Mouse (Mus musculus): ENCODE data around the gene Nme2. TPM values are rescaled to one million over a fixed set of nuclear protein-coding genes. Genes with fewer than 3 reads are reported as not detected.

The Nme2 gene
- polyA plus RNA-seq (2015; fragmentation: Nextera tagmentation; extraction: Ambion mirVana) = 63.8 and 79.7 TPM in 2 replicates

DNA sequence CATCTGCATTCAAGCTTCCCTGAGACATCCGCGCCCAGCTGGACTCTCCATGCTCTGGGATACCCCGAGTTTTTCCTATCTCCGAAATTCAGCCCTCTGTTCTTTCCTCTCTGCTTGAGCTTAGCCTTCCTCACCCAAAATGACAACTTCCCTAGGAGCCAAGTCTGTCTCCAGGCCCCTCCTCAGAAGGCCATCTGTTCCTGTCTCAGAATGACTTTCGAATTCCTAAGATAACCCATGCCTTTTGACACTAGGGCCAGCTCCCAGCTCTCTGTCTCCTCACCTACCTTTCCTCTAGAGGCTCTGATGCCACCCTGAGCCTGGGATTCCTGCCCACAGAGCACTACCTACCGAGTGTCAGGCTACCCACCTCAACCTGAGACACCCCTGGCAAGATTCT lies at the start of gene Nme2:
Nme2 (minus strand) TSS at position 101 of the 400 bp plus-strand sequence.
- no peaks in the 10 kb centered on the region for H3K9me3 ChIP-seq
- H3K9ac ChIP-seq (replicated peaks) = peak within 1 kb of the TSS; percentile 76
- H3K4me2 ChIP-seq (replicated peaks) = peak within 1 kb of the TSS; percentile 89
- H3K27me3 ChIP-seq = no peaks in the 10 kb centered on the region
- peaks cover 39% of the 10 kb centered on the region for H3K4me1 ChIP-seq (replicated peaks)
- WGBS = 7% methylated on average over 6 of the region's 6 CpGs
- ATAC-seq = no peak; the same call in 1 of the 2 replicates
- peak within 1 kb of the TSS; percentile 85 for H3K27ac ChIP-seq
- peaks cover 49% of the 10 kb centered on the region for H3K36me3 ChIP-seq
- H3K4me3 ChIP-seq (replicated peaks) = peak within 1 kb of the TSS; percentile 67

DNA sequence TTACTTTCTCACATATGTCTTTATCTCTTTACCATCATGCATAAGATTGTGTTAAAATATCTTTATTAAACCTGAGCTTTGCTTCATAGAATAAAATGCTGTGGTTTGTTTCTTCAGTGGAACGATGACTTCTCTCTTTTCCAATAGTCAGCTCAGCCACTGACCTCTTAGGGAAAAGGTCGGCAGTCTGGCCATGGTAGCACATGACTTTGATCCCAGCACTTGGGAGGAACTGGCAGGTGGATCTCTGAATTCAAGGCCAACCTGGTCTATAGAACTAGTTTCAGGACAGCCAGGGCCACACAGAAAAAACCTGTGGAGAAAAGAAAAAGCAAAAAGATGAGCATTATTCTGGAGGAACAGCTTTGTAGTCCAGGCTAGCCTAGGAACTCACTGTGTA lies 47.3 kb upstream of the Nme2 start:
- WGBS = 93% methylated on average over 2 of the region's 2 CpGs

DNA sequence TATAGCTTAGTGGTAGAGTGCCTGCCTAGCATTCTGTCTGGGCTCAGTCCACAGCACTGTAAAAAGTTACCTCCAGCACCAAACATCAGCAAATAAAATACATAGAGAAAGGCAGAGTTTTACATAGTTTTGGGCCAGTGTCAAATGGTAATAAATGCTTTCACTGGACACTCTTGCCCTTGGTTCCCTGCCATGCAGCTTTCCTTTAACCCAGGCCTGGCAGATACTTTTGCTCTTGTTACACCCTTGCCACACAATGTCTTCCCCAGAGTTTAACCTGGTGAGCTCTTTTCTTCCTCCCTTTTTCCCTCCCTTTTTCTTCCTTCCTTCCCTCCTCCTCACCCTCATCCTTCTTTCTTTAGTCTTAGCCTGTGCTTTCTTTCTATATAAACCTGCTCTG lies 43.2 kb upstream of the Nme2 start:
- H3K27me3 ChIP-seq = no peaks in the 10 kb centered on the region
- no peak for ATAC-seq
- H3K4me2 ChIP-seq (replicated peaks) = no peak overlapping the region
- H3K9me3 ChIP-seq = no peaks in the 10 kb centered on the region
- no peak overlapping the region for H3K4me3 ChIP-seq (replicated peaks)
- H3K27ac ChIP-seq = no peak overlapping the region
- H3K4me1 ChIP-seq (replicated peaks) = peaks cover 43% of the 10 kb centered on the region
- H3K9ac ChIP-seq (replicated peaks) = 0 out of 2 replicates have a peak overlapping the region, but pooled peaks have one; percentile 2
- H3K36me3 ChIP-seq = peaks cover 6% of the 10 kb centered on the region

More for the DNA sequence above, 47.3 kb upstream of the Nme2 start:
- Histone ChIP-seq H3K27me3 (no peaks in the 10 kb centered on the region), H3K27ac (no peak overlapping the region), H3K4me2 (replicated peaks) (no peak overlapping the region), H3K9me3 (no peaks in the 10 kb centered on the region), H3K36me3 (peaks cover 6% of the 10 kb centered on the region), H3K4me3 (replicated peaks) (no peak overlapping the region), H3K9ac (replicated peaks) (no peak overlapping the region), H3K4me1 (replicated peaks) (peaks cover 15% of the 10 kb centered on the region)
- no peak for ATAC-seq

DNA sequence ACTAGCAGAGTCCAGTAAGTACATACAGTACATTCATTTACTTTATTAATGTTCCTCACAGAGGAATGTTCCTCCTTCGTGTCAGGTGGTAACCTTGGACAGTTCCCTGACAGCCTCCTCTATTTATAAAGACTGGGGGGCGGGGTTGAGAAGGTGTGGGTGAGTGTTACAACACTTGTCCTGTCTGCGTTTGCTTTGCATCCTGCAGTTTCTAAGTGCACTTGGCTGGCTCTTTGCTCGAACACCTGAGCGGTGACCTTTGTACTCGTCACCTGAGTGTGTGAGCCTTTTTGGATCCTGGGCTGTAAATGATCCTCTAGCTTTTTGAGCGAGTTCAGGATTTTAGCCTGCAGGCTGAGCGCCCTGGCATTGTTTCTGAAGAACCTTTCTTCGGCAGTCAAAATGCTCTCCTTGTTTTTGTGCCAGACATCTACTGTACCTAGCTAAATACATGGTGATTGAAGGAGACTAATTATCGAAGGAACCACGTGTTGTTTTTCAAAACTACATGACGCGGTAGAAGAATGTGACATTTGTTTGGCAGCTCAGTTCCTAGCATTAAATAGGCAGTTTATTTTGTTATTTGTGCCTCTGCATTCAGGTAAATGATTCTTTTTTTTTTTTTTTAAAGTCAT lies 41.2 kb upstream of the Nme2 start:
- Histone ChIP-seq H3K27ac (no peak overlapping the region), H3K4me2 (replicated peaks) (peak overlapping the region; percentile 99), H3K27me3 (no peaks in the 10 kb centered on the region), H3K9me3 (no peaks in the 10 kb centered on the region), H3K9ac (replicated peaks) (peak overlapping the region; percentile 91), H3K36me3 (peaks cover under 1% of the 10 kb centered on the region), H3K4me1 (replicated peaks) (peaks cover 43% of the 10 kb centered on the region), H3K4me3 (replicated peaks) (peak overlapping the region; percentile 95)
- no peak for ATAC-seq
- 39% methylated on average over 13 of the region's 13 CpGs for whole genome bisulfite sequencing

DNA sequence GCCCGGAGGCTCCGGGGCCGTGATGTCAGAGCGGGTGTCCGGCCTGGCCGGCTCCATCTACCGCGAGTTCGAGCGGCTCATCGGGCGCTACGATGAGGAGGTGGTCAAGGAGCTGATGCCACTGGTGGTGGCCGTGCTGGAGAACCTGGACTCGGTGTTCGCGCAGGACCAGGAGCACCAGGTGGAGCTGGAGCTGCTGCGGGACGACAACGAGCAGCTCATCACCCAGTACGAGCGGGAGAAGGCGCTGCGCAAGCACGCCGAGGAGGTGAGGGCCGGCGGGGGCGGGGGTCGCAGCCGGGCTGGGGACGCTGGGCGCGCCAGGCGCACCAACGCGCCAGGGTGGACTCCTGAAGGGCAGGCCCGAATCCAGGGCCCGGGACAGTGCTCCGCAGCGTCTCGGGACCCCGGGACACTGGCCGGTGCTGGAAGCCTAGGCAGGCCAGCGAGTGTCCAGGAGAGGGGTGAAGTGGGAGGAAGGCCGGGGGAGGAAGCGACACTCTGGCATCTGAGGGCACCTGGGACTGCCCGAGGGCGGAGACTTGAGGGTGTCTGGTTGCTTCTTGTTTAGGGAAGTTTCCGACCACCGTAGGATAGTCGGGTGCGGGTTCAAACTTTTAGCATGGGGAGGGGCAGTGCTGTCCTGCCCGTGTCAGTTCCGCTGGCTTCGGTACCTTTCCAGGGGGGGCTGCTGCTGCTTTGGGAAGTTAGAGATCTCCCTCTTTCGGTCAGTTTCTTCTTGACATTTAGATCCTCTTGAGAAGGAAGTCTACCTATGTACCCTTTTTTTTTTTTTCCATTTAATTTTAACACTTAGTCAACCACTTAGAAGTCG lies 40.5 kb upstream of the Nme2 start:
- Histone ChIP-seq H3K27ac (peak overlapping the region; percentile 94), H3K36me3 (no peaks in the 10 kb centered on the region), H3K4me3 (replicated peaks) (peak overlapping the region; percentile 95), H3K9me3 (no peaks in the 10 kb centered on the region), H3K4me1 (replicated peaks) (peaks cover 43% of the 10 kb centered on the region), H3K9ac (replicated peaks) (peak overlapping the region; percentile 91), H3K27me3 (no peaks in the 10 kb centered on the region), H3K4me2 (replicated peaks) (peak overlapping the region; percentile 99)
- peak; percentile 82 for ATAC-seq
- under 1% methylated on average over 58 of the region's 58 CpGs for WGBS

DNA sequence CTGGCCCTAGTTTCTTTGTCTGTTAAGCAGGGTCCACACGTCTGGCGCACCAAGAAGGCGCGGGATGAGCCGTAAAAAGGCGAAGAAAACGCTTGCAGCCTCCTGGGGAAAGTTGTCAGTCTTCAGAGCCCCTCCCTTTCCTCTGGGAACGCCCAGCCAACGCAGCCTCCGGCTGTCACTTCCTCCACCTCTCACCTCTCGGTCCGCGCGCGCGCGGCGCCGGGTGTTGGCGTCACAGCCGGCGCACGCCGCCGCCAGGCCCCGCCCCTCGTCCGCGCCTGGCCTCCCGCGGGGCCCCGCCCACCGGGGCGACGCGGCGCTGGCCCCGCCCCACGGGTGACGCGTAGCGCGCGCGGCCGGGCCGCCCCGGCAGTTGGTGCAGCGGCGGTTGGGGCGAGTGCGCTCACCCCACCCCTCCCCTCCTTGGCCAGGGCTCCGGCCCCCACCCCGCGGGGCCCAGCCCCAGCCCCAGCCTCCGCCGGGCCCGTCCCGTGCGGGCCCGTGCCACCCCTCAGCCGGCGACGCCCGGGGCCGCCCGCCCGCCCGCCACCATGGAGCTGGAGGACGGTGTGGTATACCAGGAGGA lies 39.8 kb upstream of the Nme2 start, which contains the start of gene Spag9:
Spag9 (plus strand) TSS at position 372 of the 586 bp plus-strand sequence.
- Histone ChIP-seq H3K4me3 (replicated peaks) (peak within 1 kb of the TSS; percentile 95), H3K36me3 (no peaks in the 10 kb centered on the region), H3K9ac (replicated peaks) (peak within 1 kb of the TSS; percentile 91), H3K4me2 (replicated peaks) (peak within 1 kb of the TSS; percentile 99), H3K27me3 (no peaks in the 10 kb centered on the region), H3K4me1 (replicated peaks) (peaks cover 43% of the 10 kb centered on the region), H3K9me3 (no peaks in the 10 kb centered on the region), H3K27ac (peak within 1 kb of the TSS; percentile 94)
- ATAC-seq = peak; percentile 94
- WGBS = under 1% methylated on average over 61 of the region's 70 CpGs

DNA sequence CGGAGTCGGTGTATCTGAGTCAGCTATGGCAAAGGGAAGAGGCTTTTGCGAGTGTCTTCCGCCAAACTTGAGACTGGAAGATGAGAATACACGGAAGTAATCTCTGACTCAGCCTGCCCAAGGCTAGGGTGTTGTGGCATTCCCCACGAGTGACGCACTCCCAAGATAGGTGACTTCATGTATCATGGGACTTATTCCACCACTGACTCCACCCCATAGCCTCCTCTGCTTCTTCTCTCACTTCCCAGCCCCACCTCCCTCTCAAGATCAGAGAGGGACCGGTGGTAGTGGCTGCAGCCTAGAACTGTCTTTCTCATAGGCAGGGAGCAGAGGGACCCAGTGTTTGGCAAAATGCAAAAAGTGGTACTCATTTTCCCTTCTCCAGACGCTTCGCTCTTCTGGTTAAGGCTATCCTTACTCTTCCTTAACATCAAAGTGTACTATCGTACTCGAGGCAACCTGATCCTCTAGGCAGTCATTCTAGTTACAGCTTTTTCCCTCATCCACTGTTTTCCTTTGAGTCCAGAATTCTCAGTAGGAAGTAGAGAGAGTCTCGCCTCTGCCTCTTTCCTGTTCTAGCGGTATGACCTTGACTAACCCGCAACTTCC lies 39.2 kb upstream of the Nme2 start:
- peak overlapping the region; percentile 95 for H3K4me3 ChIP-seq (replicated peaks)
- 9% methylated on average over 15 of the region's 15 CpGs for WGBS
- no peaks in the 10 kb centered on the region for H3K27me3 ChIP-seq
- peak; percentile 44 for ATAC-seq
- H3K36me3 ChIP-seq = no peaks in the 10 kb centered on the region
- peaks cover 43% of the 10 kb centered on the region for H3K4me1 ChIP-seq (replicated peaks)
- peak overlapping the region; percentile 91 for H3K9ac ChIP-seq (replicated peaks)
- H3K9me3 ChIP-seq = no peaks in the 10 kb centered on the region
- H3K4me2 ChIP-seq (replicated peaks) = peak overlapping the region; percentile 99
- peak overlapping the region; percentile 94 for H3K27ac ChIP-seq

DNA sequence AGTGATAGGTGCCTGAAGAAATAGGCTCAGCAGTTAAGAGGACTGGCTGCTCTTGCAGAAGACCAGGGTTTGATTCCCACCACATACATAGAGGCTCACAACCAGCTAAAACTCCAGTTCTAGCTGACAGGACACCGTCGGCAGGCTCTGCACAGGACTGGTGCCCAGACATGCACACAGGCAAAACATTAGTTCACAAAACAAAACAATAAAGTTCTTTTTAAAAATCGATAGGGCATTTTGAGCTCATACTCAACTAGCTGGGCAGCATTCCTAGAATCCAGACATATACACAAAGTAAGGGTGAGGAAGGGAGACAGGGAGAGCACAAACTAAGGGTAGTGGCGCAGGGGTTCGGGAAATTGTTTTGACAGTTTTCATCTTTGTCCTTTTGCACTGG lies 38.5 kb upstream of the Nme2 start:
- H3K4me2 ChIP-seq (replicated peaks) = peak overlapping the region; percentile 99
- 68% methylated on average over 5 of the region's 5 CpGs for WGBS
- H3K27ac ChIP-seq = no peak overlapping the region; the same call in 1 of the 2 replicates
- peak overlapping the region; percentile 91; the same call in 1 of the 2 replicates for H3K9ac ChIP-seq (replicated peaks)
- H3K9me3 ChIP-seq = no peaks in the 10 kb centered on the region
- H3K4me1 ChIP-seq (replicated peaks) = peaks cover 40% of the 10 kb centered on the region
- no peaks in the 10 kb centered on the region for H3K36me3 ChIP-seq
- no peaks in the 10 kb centered on the region for H3K27me3 ChIP-seq
- H3K4me3 ChIP-seq (replicated peaks) = peak overlapping the region; percentile 95; the same call in 1 of the 2 replicates
- ATAC-seq = no peak

DNA sequence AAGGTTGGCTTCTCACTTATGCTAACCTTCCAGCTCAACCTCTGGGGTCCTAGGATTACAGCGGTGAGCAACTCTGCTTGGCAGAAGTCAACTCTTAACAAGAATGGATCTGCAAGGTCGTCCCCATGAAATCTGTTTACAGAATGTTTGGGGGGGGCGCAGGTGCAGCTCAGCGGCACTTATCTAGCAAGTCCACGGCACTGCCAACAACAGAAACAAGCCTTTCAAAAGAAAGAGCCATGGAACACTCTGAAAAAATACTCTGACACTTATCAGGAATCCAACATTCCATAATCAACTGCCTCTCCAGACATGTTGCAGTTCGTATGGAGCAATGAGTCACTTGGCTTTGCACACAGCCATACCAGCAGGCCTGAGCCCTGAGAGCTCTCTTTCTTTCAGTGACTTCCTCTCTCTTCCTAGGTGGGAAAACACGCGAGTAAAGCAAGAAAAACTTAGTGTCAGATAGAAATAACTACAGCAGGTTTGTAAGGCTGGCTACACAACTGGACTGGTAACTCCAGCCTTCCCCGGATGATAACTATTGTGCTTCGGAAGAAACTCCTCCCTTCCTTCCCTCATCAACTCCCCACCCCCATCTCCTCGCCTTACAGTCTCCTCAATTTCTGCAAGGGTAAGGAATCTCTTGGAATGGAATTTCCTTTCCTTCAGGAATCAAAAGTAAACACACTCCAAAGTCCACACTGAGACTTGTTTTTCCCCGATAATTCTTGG lies 32.4 kb upstream of the Nme2 start:
- Histone ChIP-seq H3K4me3 (replicated peaks) (no peak overlapping the region), H3K4me2 (replicated peaks) (no peak overlapping the region), H3K4me1 (replicated peaks) (no peaks in the 10 kb centered on the region), H3K27me3 (no peaks in the 10 kb centered on the region), H3K36me3 (no peaks in the 10 kb centered on the region), H3K9me3 (no peaks in the 10 kb centered on the region), H3K27ac (no peak overlapping the region), H3K9ac (replicated peaks) (no peak overlapping the region)
- 69% methylated on average over 12 of the region's 12 CpGs for WGBS
- ATAC-seq = no peak

DNA sequence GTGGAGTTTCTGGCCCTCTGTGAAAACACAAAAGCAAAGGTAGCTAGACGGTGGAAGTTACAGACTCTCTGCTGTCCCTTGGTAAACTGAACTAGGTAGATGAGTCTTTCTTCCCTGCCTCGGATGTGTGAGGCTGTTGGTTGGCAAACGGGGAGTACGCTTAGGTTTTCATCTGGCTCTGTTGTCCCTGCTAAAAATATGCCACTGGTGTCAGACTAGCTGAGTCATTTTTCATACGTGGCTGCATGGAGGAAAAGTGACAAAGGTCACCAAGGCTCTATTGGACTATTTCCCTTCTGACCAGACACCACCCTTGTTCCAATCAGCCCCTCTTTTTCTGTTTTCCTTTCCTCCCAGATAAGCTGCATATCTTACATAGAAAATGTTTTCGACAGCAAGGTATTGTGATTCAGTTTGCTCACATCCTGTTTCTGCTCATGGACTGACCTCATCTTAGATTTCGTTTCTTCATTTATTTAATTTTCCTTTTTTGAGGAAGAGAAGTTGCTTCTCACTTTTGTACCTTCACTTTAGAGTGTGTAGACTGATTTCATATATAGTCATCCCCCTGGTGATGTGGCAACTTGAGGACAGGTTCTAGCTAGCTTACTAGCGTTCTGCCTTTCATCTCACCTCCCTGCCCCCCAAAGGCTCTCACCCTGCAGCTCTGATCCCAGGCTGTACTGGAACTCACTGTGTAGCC lies 31.7 kb upstream of the Nme2 start:
- Histone ChIP-seq H3K27ac (no peak overlapping the region), H3K4me1 (replicated peaks) (no peaks in the 10 kb centered on the region)
- no peak for ATAC-seq

DNA sequence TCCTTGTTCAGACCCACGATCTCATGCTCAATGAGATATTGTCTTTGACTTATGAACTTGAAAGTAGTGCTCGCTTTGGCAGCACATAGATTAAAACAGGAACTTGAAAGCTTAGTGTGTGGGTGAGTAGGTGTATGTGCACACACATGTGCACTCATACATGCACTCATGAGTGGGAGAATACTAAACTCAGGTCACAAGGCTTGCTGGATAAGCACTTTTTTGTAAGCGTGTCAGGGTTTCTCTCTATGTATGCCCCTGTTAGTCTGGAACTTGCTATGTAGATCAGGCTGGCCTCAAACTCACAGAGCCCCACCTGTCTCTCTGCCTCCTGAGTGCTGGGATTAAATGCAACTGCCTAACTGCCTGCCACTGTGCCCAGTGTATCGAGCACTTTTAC lies 31.0 kb upstream of the Nme2 start:
- Histone ChIP-seq H3K4me3 (replicated peaks) (no peak overlapping the region), H3K4me2 (replicated peaks) (no peak overlapping the region), H3K9ac (replicated peaks) (no peak overlapping the region), H3K9me3 (no peaks in the 10 kb centered on the region), H3K36me3 (no peaks in the 10 kb centered on the region), H3K4me1 (replicated peaks) (no peaks in the 10 kb centered on the region), H3K27ac (no peak overlapping the region), H3K27me3 (no peaks in the 10 kb centered on the region)
- no peak for ATAC-seq
- 92% methylated on average over 4 of the region's 4 CpGs for WGBS

More for the DNA sequence above, 31.7 kb upstream of the Nme2 start:
- Histone ChIP-seq H3K9ac (replicated peaks) (no peak overlapping the region), H3K4me2 (replicated peaks) (no peak overlapping the region), H3K4me3 (replicated peaks) (no peak overlapping the region), H3K9me3 (no peaks in the 10 kb centered on the region), H3K36me3 (no peaks in the 10 kb centered on the region), H3K27me3 (no peaks in the 10 kb centered on the region)
- 78% methylated on average over 8 of the region's 8 CpGs for WGBS
